Mouse (Mus musculus): Measurements from ENCODE around the gene Ramp1.

Gene Ramp1

DNA sequence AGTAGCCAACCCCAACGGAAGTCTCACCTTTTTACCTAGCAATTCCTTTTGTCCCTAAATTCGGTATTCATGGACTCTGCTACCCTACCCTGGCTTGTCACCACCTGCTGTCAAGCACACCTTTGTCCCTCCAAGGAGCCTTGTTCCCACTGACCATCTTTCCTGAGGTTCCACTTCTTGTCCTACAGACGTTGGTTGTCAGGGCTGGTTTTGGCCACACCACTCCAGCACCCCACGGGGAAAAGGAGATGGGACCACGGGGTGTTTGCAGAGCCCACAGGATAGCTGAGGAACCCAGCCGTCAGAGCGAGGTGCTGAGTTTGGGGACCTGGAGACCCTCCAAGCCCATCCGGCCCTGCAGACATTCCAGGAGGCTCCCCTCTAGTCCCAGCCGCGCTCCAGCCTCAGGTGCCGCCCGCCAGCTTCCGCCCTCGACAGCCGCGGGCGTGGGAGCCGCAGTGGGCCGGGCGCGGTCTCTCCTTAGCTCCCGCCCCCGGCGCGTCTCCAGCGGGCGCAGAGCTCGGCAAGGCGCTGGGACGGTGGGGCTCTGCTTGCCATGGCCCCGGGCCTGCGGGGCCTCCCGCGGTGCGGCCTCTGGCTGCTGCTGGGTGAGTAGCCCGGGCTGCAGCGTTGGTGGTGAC, at the start of gene Ramp1:
Ramp1 (plus strand) TSS at position 290 of the 641 bp plus-strand sequence.
- DNase-seq: peak; percentile 65

DNA sequence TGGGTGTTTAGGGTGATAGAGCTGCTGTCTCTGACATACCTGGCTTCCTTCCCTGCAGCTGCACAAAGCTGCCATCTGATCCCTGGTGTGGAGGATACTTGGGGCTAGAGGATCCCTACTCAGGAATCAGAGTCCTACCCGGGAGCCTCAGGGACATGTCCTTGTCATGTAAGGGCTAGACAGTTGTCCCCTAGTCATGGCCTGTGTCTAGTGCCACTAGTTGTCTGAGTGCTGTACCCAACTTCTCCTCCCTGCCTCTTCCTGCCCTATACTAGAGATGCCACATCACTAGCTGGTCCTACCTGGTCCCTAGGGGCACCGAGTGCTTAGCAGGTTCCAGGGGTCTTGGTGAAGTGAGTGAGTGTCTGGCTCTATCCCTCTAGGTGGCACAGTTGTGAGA, 42.6 kb upstream of the Ramp1 start:
- no peak for DNase-seq

DNA sequence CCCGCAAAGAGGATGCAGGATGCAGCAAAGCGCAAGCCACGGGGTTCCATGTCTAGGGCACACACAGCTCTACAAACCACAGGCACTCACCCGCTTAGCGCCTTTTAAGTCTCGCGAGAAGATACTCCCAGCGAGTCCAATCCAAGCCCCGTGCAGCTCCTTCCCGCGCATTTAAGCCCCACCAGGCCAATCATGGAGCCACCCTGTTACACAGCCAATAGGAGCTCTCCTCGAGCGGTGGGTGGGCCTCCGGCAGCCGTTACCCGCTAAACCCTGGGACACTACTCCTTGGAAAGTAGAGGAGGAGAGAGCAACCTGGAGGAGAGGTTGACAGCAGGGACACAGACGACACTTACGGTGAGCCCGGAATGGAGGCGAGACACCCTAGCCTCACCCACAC, 34.8 kb upstream of the Ramp1 start, which contains the start of gene Rbm44:
Rbm44 (plus strand) TSS at position 277 of the 400 bp plus-strand sequence.
- DNase-seq: no peak

- no peak for DNase-seq
Measured at GRCm38 (mm10) chr1:91151509-91151908, 28.1 kb upstream of the Ramp1 start.

GRCm38 (mm10) chr1:91166798-91167197, 12.8 kb upstream of the Ramp1 start:
- DNase-seq: no peak

- DNase-seq: no peak
Measured at GRCm38 (mm10) chr1:91169157-91169556, 10.5 kb upstream of the Ramp1 start.

DNA sequence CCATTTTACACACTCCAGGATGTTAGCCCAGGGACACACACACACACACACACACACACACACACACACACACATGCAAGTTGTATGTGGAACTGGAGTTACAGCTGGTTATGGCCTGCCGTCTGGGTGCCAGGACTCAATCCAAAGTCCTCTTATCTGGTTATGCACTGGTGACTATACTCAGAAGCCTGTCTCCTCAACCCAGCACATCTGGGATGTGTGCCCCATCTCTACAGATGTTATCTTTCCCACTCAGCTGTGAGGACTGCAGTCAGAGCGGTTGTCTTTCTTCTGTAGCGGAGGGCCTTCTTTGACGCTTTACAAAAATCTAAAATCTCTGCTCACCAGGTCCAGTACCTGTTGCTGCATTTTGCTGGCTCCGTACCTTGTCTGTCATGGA, 4.8 kb upstream of the Ramp1 start:
- DNase-seq: no peak

DNA sequence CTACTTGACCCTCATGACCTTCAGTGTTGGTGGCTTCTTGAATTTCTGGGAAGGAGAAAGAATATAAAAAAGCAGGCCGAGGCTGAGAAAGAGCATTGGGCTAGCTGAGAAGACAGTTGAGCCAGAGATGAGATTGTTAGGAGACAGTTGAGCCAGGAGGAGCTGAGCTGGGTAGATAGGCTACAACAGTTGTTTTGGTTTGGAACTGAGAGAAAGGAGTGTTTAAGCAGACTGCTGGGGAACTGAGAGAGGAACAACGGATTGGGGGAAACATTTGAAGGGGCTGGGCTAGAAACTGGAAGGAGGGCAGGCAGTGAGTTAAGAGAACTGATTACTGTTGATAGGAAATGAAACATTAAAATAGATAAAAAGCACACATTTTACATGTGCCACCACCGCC, 3.6 kb upstream of the Ramp1 start:
- DNase-seq: no peak

- no peak for DNase-seq
Measured at GRCm38 (mm10) chr1:91176871-91177270, 2.8 kb upstream of the Ramp1 start.

DNA sequence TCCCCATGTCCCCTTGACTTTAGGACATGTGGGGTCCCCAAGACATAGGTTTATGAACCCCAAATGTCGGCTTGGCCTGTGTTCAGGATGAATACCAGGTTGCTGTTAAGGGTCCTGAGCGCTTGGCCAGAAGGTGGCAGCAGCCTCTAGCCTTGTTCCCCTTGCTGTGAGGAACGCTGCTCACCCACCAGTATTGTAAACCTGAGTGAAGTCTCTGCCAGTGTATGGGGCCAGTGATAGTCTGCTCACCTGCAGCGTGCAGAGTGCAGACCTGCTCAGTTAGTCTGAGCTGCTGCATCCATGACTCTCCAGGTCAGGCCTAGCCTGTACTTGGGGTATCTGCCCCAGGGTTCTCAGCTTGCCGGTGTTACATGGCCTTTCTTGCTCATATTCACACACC, 536 bp upstream of the Ramp1 start:
- peak; percentile 79 for DNase-seq

GRCm38 (mm10) chr1:91180174-91180565, 548 bp downstream of the Ramp1 start:
- no peak for DNase-seq

GRCm38 (mm10) chr1:91180723-91181122, 1.1 kb downstream of the Ramp1 start:
- DNase-seq: no peak

DNA sequence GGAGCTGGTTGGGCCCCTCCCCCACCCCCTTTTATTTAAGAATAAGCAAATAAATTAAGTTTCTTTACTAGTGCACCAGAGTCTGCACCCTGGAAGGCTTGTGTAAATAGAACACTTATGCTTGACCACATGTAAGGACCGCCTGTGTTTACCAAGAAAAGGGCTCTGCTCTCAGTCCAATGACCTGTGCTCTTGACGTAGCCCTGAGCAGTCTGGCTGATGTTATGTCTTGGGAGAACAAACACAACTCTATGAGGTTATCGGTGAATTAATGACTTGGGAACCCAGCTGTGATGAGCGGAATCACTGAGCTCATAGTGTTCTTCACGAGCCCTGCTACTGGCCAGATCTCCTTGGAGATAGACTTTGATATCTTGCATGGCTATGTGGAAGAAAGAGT, 1.6 kb downstream of the Ramp1 start:
- DNase-seq: no peak

DNA sequence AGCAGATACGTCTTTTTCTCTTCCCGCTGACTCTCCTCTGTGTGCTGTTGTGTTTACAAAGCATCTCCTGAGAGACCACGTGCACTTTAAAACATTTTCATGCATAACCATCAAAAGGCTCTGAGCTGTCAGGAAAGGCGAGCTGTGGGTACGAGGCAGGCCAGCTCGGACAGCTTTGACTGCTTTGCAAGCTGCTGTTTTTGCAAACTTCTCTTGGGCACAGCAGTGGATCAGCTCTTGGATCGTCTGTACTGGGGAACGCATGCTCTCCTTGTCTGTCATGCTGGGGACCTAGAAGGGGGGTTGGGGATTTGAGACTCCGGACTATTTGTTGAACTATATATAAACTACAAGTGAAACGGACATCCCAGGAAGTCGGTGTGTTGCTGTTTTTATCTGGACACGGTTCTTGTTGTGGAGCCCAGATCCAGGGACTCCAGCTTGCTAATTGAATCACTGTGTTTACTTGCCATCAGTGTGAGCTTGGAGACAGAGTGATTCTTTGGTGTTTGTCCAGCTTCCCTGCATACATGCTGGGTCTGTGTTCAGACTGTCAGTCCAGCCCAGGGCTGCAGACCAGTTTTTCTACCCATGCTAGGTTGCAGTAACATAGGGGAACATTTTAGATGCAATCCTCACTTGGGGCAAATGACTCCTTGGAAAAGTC, 2.3 kb downstream of the Ramp1 start:
- DNase-seq: no peak

- DNase-seq: no peak
Measured at GRCm38 (mm10) chr1:91183305-91183704, 3.7 kb downstream of the Ramp1 start.

- DNase-seq: no peak
Measured at GRCm38 (mm10) chr1:91186677-91187076, 7.1 kb downstream of the Ramp1 start.

DNA sequence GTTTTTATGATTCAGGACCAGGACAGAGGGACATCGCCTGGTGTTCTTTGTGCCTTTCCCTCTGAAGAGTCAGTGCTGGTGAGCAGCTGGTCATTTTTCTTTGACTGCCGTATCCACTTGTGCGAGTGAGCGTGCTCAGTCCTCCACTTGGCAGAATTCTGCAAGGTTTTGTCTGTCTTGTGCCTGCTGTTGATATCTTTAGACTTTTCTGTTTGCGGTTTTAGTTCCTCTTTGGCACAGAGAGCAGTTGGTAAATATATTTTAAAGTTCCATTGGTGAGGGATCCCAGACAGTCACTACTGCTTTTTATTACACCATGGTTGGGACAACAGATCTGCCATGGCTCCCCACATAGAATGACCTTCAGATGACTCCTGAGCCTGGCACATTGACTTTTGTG, 7.7 kb downstream of the Ramp1 start:
- no peak for DNase-seq

- no peak for DNase-seq
Measured at GRCm38 (mm10) chr1:91187786-91188640, 8.4 kb downstream of the Ramp1 start.

DNA sequence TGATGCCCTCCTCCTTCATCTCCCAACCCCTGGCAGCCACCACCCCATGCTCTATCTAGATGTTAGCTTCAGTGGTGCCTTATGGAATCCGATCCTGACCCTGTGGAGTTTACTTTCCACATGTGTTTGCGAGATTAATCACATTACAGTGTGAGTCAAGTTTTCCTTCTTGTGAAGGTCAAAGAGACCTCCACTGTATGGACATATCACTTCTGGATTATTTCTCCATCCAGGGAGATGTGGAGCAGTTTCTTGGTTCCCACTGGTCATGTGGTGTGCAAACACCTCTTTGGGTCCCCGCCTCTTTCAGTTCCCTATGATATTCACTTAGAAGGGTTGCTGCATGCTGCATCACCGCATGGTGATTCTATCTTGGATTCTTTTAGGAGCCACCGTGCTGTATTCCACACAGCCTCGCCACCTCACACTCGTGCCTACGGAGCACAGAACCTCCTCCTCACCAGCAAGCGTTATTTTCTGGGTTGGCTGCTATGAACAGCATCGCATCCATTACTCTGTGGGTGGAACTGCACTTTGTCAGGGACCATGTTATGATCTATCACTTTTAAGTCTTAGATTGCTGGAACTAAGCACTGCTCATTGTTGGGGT, 9.3 kb downstream of the Ramp1 start:
- no peak for DNase-seq

GRCm38 (mm10) chr1:91192184-91192583, 12.6 kb downstream of the Ramp1 start:
- no peak for DNase-seq

GRCm38 (mm10) chr1:91193242-91193641, 13.6 kb downstream of the Ramp1 start:
- DNase-seq: no peak

GRCm38 (mm10) chr1:91193680-91194079, 14.1 kb downstream of the Ramp1 start:
- DNase-seq: no peak

DNA sequence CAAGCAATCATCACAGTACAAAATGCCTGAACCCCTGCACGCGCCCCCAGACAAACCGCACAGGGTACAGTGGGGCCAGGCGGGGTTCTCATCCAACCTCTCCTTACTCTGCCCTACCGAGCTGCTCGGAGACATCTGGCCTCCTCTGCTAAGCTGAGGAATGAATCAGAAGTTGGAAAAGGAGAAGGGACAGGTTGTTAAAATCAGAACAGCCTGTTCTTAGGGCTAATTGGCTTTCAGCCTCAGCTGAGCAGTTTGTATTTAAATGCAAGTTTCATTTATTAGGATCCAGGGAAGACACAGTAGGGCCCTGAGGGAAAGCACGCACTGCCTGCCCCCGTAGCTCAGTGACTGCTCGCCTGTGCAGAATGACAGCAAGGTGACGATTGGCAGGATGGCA, 20.2 kb downstream of the Ramp1 start:
- DNase-seq: no peak
